Mouse (Mus musculus) ES-Bruce4 (cell line): ENCODE measurements around the gene Ceacam18.

ENCODE experiments used
- CTCF ChIP-seq: IDR thresholded peaks from one replicate; pipeline ENCODE4 v1.8.1; 2011; ENCODE audit warnings: low read depth, low read length
- EP300 ChIP-seq: IDR thresholded peaks from 2 replicates; pipeline ENCODE4 v1.6.1; 2011; ENCODE audit warnings: low read depth, low read length; ENCODE audit not compliant: insufficient read depth
- POLR2A ChIP-seq: IDR thresholded peaks from one replicate; pipeline ENCODE4 v1.8.1; 2011; ENCODE audit warnings: low read length; ENCODE audit not compliant: insufficient read depth

GRCm38 (mm10) chr7:43672581-43673260 lies 38.2 kb downstream of the Ceacam18 start:
- TF ChIP-seq EP300, result no peak
- no peak for TF ChIP-seq POLR2A
- TF ChIP-seq CTCF, result no peak
